Mouse (Mus musculus) neural tube, embryonic 14.5 days (tissue): ENCODE data around the gene Scn1b. TPM values are rescaled to one million over a fixed set of nuclear protein-coding genes. Genes with fewer than 3 reads are reported as not detected.

Experiments
- ATAC-seq: fragments of 200-750 bp; cut with Nextera tagmentation; 2 replicates; pipeline ENCODE4 v1.8.0; 2017; ENCODE audit warnings: low read depth, mild to moderate bottlenecking, moderate TSS enrichment, moderate library complexity
- H3K27ac ChIP-seq: fragments of 300-500 bp; sonication (generic); 2 replicates; pipeline ENCODE4 v1.5.1; 2014; ENCODE audit warnings: low read depth, mild to moderate bottlenecking, control low read depth, low read length, moderate library complexity, mixed read lengths
- H3K27me3 ChIP-seq: fragments of 300-500 bp; sonication (generic); 2 replicates; pipeline ENCODE4 v1.6.1; 2014; ENCODE audit warnings: low read length; ENCODE audit not compliant: control insufficient read depth, insufficient read depth
- H3K36me3 ChIP-seq: fragments of 300-500 bp; sonication (generic); 2 replicates; pipeline ENCODE4 v1.6.1; 2014; ENCODE audit warnings: low read length, mixed read lengths; ENCODE audit not compliant: control insufficient read depth, insufficient read depth
- H3K4me1 ChIP-seq: fragments of 300-500 bp; sonication (generic); 2 replicates; pipeline ENCODE4 v1.6.1; 2014; ENCODE audit warnings: low read length; ENCODE audit not compliant: control insufficient read depth, insufficient read depth
- H3K4me2 ChIP-seq: fragments of 300-500 bp; sonication (generic); 2 replicates; pipeline ENCODE4 v1.6.1; 2014; ENCODE audit warnings: mild to moderate bottlenecking, low read depth, low read length, control low read depth
- H3K4me3 ChIP-seq: fragments of 300-500 bp; sonication (generic); 2 replicates; pipeline ENCODE4 v1.5.1; 2014; ENCODE audit warnings: low read depth, low read length, control low read depth, mixed read lengths
- H3K9ac ChIP-seq: fragments of 300-500 bp; sonication (generic); replicated peaks from 2 replicates; pipeline ENCODE4 v1.6.1; 2014; ENCODE audit warnings: low read depth, mild to moderate bottlenecking, control low read depth, low read length, mixed read lengths
- H3K9me3 ChIP-seq: fragments of 300-500 bp; sonication (generic); 2 replicates; pipeline ENCODE4 v1.6.1; 2016; ENCODE audit warnings: low read length; ENCODE audit not compliant: control insufficient read depth
- WGBS: fragments of 180-500 bp; shearing (Covaris S2); extraction: QIAGEN DNeasy Blood & Tissue Kit; methylation state at CpG from one replicate; pipeline ENCODE4 v1.1.7; 2014; 5-methylcytosine and 5-hydroxymethylcytosine counted together
- polyA plus RNA-seq: library from polyadenylated mRNA; unstranded; fragments of >200 nt; fragmentation: Nextera tagmentation; extraction: Ambion mirVana; gene quantifications from 2 replicates; pipeline ENCODE4 v1.2.1, GENCODE M21; 2014

The Scn1b gene
- polyA plus RNA-seq, 1 experiment from 2014 or later, result 17.6 TPM

- 95% methylated on average over 4 of the region's 4 CpGs for WGBS
- H3K27me3 ChIP-seq, result no peaks in the 10 kb centered on the region
- no peaks in the 10 kb centered on the region for H3K4me1 ChIP-seq
- H3K4me2 ChIP-seq, result no peak overlapping the region
- peaks cover 80% of the 10 kb centered on the region for H3K36me3 ChIP-seq
- H3K9me3 ChIP-seq, result no peaks in the 10 kb centered on the region
- H3K4me3 ChIP-seq, result no peak overlapping the region
- H3K9ac ChIP-seq, result no peak overlapping the region
- ATAC-seq, result no peak
- H3K27ac ChIP-seq, result no peak overlapping the region
Measured at GRCm38 (mm10) chr7:31140302-31140701, 13.5 kb upstream of the Scn1b start.

- no peaks in the 10 kb centered on the region for H3K4me1 ChIP-seq
- 77% methylated on average over 5 of the region's 5 CpGs for whole genome bisulfite sequencing
- no peaks in the 10 kb centered on the region for H3K9me3 ChIP-seq
- no peak overlapping the region for H3K4me2 ChIP-seq
- H3K9ac ChIP-seq, result no peak overlapping the region
- peaks cover 85% of the 10 kb centered on the region for H3K36me3 ChIP-seq
- no peak overlapping the region for H3K27ac ChIP-seq
- ATAC-seq, result peak; percentile 38; the same call in 1 of the 2 replicates
- no peak overlapping the region for H3K4me3 ChIP-seq
- no peaks in the 10 kb centered on the region for H3K27me3 ChIP-seq
Measured at GRCm38 (mm10) chr7:31139765-31140164, 13.0 kb upstream of the Scn1b start.

- H3K9me3 ChIP-seq, result no peaks in the 10 kb centered on the region
- no peak overlapping the region for H3K9ac ChIP-seq
- no peaks in the 10 kb centered on the region for H3K27me3 ChIP-seq
- H3K4me3 ChIP-seq, result no peak overlapping the region
- peaks cover 97% of the 10 kb centered on the region for H3K36me3 ChIP-seq
- H3K4me2 ChIP-seq, result no peak overlapping the region
- no peaks in the 10 kb centered on the region for H3K4me1 ChIP-seq
- 95% methylated on average over 10 of the region's 10 CpGs for WGBS
- no peak for ATAC-seq
- H3K27ac ChIP-seq, result no peak overlapping the region
Measured at GRCm38 (mm10) chr7:31135717-31136116, 8.9 kb upstream of the Scn1b start.

- H3K9ac ChIP-seq, result no peak overlapping the region
- no peaks in the 10 kb centered on the region for H3K9me3 ChIP-seq
- no peaks in the 10 kb centered on the region for H3K27me3 ChIP-seq
- 0 out of 2 replicates have a peak, but pooled peaks cover 4% of the 10 kb centered on the region for H3K4me1 ChIP-seq
- H3K36me3 ChIP-seq, result peaks cover 79% of the 10 kb centered on the region
- H3K4me2 ChIP-seq, result no peak overlapping the region
- no peak for ATAC-seq
- no peak overlapping the region for H3K4me3 ChIP-seq
- 90% methylated on average over 4 of the region's 4 CpGs for WGBS
- no peak overlapping the region for H3K27ac ChIP-seq
Measured at GRCm38 (mm10) chr7:31131866-31132265, 5.1 kb upstream of the Scn1b start.

GRCm38 (mm10) chr7:31130841-31131240, 4.0 kb upstream of the Scn1b start:
- 0 out of 2 replicates have a peak, but pooled peaks cover 7% of the 10 kb centered on the region for H3K4me1 ChIP-seq
- WGBS, result 36% methylated on average over 4 of the region's 4 CpGs
- peaks cover 69% of the 10 kb centered on the region for H3K36me3 ChIP-seq
- H3K9me3 ChIP-seq, result no peaks in the 10 kb centered on the region
- H3K27me3 ChIP-seq, result peaks cover 10% of the 10 kb centered on the region; the same call in 1 of the 2 replicates
- no peak overlapping the region for H3K9ac ChIP-seq
- no peak overlapping the region for H3K27ac ChIP-seq
- no peak overlapping the region for H3K4me2 ChIP-seq
- no peak overlapping the region for H3K4me3 ChIP-seq
- ATAC-seq, result 0 out of 2 replicates have a peak, but pooled peaks have one; percentile 6

- H3K27me3 ChIP-seq, result peaks cover 11% of the 10 kb centered on the region; the same call in 1 of the 2 replicates
- no peak overlapping the region for H3K4me2 ChIP-seq
- H3K4me3 ChIP-seq, result no peak overlapping the region
- WGBS, result 92% methylated on average over 7 of the region's 7 CpGs
- H3K9me3 ChIP-seq, result no peaks in the 10 kb centered on the region
- no peak overlapping the region for H3K9ac ChIP-seq
- ATAC-seq, result no peak
- 0 out of 2 replicates have a peak, but pooled peaks cover 7% of the 10 kb centered on the region for H3K4me1 ChIP-seq
- H3K36me3 ChIP-seq, result peaks cover 62% of the 10 kb centered on the region
- no peak overlapping the region for H3K27ac ChIP-seq
Measured at GRCm38 (mm10) chr7:31130197-31130596, 3.4 kb upstream of the Scn1b start.

GRCm38 (mm10) chr7:31128157-31128705, 1.4 kb upstream of the Scn1b start:
- Histone ChIP-seq H3K4me3 (no peak overlapping the region), H3K27ac (no peak overlapping the region), H3K27me3 (peaks cover 11% of the 10 kb centered on the region; the same call in 1 of the 2 replicates), H3K9me3 (no peaks in the 10 kb centered on the region), H3K4me2 (no peak overlapping the region), H3K36me3 (peaks cover 42% of the 10 kb centered on the region), H3K9ac (no peak overlapping the region), H3K4me1 (0 out of 2 replicates have a peak, but pooled peaks cover 7% of the 10 kb centered on the region)
- WGBS, result 70% methylated on average over 9 of the region's 9 CpGs
- peak; percentile 1; the same call in 1 of the 2 replicates for ATAC-seq

- Histone ChIP-seq H3K36me3 (peaks cover 23% of the 10 kb centered on the region), H3K9me3 (no peaks in the 10 kb centered on the region), H3K4me2 (peak overlapping the region; percentile 80), H3K9ac (peak overlapping the region; percentile 71), H3K4me1 (0 out of 2 replicates have a peak, but pooled peaks cover 7% of the 10 kb centered on the region), H3K27me3 (peaks cover 11% of the 10 kb centered on the region; the same call in 1 of the 2 replicates), H3K27ac (no peak overlapping the region), H3K4me3 (peak overlapping the region; percentile 53)
- 1% methylated on average over 53 of the region's 53 CpGs for WGBS
- peak; percentile 13 for ATAC-seq
Measured at GRCm38 (mm10) chr7:31126211-31126751, 522 bp downstream of the Scn1b start.

- ATAC-seq, result no peak
- H3K9me3 ChIP-seq, result no peaks in the 10 kb centered on the region
- 0 out of 2 replicates have a peak, but pooled peaks cover 7% of the 10 kb centered on the region for H3K4me1 ChIP-seq
- no peak overlapping the region for H3K27ac ChIP-seq
- H3K9ac ChIP-seq, result no peak overlapping the region
- peaks cover 11% of the 10 kb centered on the region; the same call in 1 of the 2 replicates for H3K27me3 ChIP-seq
- no peak overlapping the region for H3K4me2 ChIP-seq
- 84% methylated on average over 13 of the region's 13 CpGs for WGBS
- H3K36me3 ChIP-seq, result peaks cover 12% of the 10 kb centered on the region
- H3K4me3 ChIP-seq, result no peak overlapping the region
Measured at GRCm38 (mm10) chr7:31125116-31125515, 1.7 kb downstream of the Scn1b start.
